Mouse (Mus musculus) left cerebral cortex, adult 18-20 months (tissue): ENCODE data around the gene Mysm1. TPM values are rescaled to one million over a fixed set of nuclear protein-coding genes. Genes with fewer than 3 reads are reported as not detected.

ENCODE experiments used
- DNase-seq, 2 experiments: peaks; one replicate each; pipeline ENCODE4 v3.0.0; 2021 to 2022; ENCODE audit warnings: low spot score in 2 of 2, mixed read lengths in 1 of 2
- total RNA-seq, 2 experiments: library from RNA; stranded (reverse); gene quantifications; 2 replicates each; pipeline ENCODE4 v1.2.3; 2021

Gene Mysm1
- total RNA-seq, 2 experiments from 2014 or later: 33.0 to 34.0 TPM

GRCm38 (mm10) chr4:94973321-94973720 is 5.6 kb downstream of the Mysm1 start:
- no peak for DNase-seq

DNA sequence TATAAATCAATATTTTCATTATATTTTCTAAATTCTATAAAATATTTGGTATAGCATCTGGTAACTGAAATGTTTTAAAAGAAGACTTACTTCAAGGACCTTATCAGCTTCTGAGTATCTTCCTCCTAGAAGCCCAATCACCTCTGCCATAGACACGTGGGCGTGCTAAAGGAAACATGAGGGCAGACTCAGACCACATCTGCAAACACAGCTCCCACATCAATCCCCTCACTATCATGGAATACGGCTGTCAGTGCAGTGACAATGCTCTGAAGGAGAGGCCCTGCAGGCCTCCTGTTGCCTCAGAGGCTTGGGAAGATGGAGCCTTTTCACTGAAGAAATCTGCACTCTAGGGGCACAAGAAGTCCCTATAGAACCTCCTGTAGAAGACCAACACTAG is 26.1 kb downstream of the Mysm1 start:
- no peak for DNase-seq

DNA sequence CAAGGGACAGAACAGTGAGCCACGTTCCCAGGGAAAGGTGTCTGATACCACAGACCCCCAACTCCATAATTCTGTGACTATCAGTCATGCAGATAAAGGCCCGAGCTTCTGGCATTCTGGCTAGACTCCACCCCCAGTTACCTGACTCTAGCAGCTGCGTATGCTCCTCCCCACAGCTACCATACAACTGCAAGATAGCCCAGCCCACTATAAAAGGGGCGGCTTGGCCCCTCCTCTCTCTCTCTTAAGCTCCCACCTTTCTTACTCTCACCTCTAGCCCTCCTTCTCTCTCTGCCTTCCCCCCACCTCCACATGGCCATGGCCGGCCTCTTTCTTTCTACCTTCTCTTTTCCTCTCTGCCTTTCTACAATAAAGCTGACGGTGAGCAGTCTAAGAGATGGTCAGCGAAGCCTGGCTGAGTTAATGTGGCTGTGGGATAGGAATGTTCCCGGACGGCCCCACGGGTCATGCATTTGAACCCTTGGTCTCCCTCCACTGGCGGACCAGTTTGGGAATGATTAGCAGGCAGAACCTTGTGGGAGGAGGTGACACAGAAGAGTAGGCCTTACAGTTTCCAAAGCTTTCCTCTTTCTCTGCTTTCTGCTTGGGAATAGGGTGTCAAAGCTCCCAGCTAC is 37.6 kb downstream of the Mysm1 start:
- no peak for DNase-seq

DNA sequence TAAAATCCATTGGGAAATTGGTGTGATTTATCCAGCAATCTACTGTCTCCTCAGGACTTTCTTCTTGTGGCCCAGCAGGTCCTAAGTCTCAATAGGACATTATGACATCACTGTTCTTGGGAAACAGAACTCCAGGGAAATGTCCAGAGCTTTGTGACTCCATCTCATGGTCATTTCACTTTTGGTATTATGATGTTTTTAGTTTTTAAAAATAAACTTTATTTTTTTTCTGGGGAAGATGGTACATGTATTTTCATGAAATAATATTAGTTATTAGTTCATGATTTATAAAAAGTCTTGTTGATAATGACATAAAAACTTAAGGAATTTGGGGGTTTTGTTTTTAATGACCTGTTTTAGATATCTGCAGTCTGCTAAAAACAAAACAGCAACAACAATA is 50.2 kb downstream of the Mysm1 start, which contains the start of gene Eqtn:
Gene Eqtn (minus strand): TSS at position 101 of the 400 bp plus-strand sequence.
- DNase-seq: no peak

GRCm38 (mm10) chr4:94901780-94902179 is 77.1 kb downstream of the Mysm1 start:
- DNase-seq: no peak

- DNase-seq: no peak
Observed at GRCm38 (mm10) chr4:94900744-94901143, 78.2 kb downstream of the Mysm1 start.

Other genes starting within 250 kb of the Mysm1 start
- gene Tek, start 239.8 kb downstream of the Mysm1 start, total RNA-seq: 10 to 100 TPM in 1 of 2 experiments, 1 to 10 TPM in 1; 7.8 to 10.2 TPM
- gene Eqtn, start 50.3 kb downstream of the Mysm1 start, total RNA-seq: 1 to 10 TPM in 1 of 2 experiments, under 1 TPM in 1; 0.77 to 1.3 TPM
- 10 to 100 TPM; 53.8 to 60.5 TPM for gene Jun, start 73.1 kb upstream of the Mysm1 start, total RNA-seq